Mouse (Mus musculus): Measurements from ENCODE around the gene Mob1b. TPM values are rescaled to one million over a fixed set of nuclear protein-coding genes. Genes with fewer than 3 reads are reported as not detected.

Mob1b gene
- polyA plus RNA-seq, 2 experiments = 11.3 to 11.6 TPM

DNA sequence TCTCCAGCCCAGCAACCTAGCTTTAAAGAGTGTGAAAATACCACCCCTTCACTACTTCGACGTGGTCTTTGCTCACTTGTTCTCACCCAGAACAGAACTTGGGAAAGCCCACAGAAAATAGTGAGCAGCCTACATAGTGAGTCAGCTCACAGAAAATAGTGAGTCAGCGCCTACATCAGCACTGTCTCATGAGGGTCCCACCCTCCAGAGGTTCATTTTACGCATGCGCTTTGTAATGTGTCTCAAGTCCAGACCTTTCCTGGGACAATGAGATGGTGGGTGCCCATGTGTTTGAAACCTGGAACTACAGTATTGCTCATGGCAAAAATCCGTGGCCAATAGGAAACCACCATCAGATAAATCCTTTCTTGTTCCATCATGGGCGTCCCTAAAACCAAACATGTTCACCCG is 32.7 kb upstream of the Mob1b start:
- WGBS = 89% methylated on average over 8 of the region's 8 CpGs
- no peaks in the 10 kb centered on the region for H3K27me3 ChIP-seq (ENCODE audit: control insufficient read depth, insufficient read depth, low read length)
- no peaks in the 10 kb centered on the region for H3K4me1 ChIP-seq (ENCODE audit: control insufficient read depth, insufficient read depth, low read length)
- no peaks in the 10 kb centered on the region for H3K36me3 ChIP-seq (ENCODE audit: control insufficient read depth, insufficient read depth, low read length)
- no peaks in the 10 kb centered on the region for H3K9me3 ChIP-seq (ENCODE audit: control insufficient read depth, low read length)
- H3K4me3 ChIP-seq (replicated peaks; ENCODE audit: low read length) = no peak overlapping the region
- ATAC-seq (ENCODE audit: low FRiP score, low read depth) (no peak), DNase-seq (ENCODE audit: low spot score) (no peak)
- no peak overlapping the region for H3K27ac ChIP-seq (replicated peaks; ENCODE audit: low read depth, low read length)
- no peak overlapping the region for H3K4me2 ChIP-seq (replicated peaks; ENCODE audit: low read depth, low read length, severe bottlenecking)
- no peak for TF ChIP-seq POLR2A (IDR thresholded peaks at IDR 0.05; ENCODE audit: borderline replicate concordance, extremely low read depth, insufficient read depth, insufficient read length)
- H3K9ac ChIP-seq (ENCODE audit: low read depth, low read length, severe bottlenecking) = no peak overlapping the region

GRCm38 (mm10) chr5:88688583-88689187 is 32.0 kb upstream of the Mob1b start:
- no peaks in the 10 kb centered on the region for H3K9me3 ChIP-seq (ENCODE audit: control insufficient read depth, low read length)
- H3K27ac ChIP-seq (replicated peaks; ENCODE audit: low read depth, low read length) = no peak overlapping the region
- H3K9ac ChIP-seq (ENCODE audit: low read depth, low read length, severe bottlenecking) = no peak overlapping the region
- H3K4me3 ChIP-seq (replicated peaks; ENCODE audit: low read length) = no peak overlapping the region
- DNase-seq (ENCODE audit: low spot score) = no peak
- 67% methylated on average over 15 of the region's 15 CpGs for WGBS
- no peaks in the 10 kb centered on the region for H3K27me3 ChIP-seq (ENCODE audit: control insufficient read depth, insufficient read depth, low read length)
- no peak for TF ChIP-seq POLR2A (IDR thresholded peaks at IDR 0.05; ENCODE audit: borderline replicate concordance, extremely low read depth, insufficient read depth, insufficient read length)
- H3K4me1 ChIP-seq (ENCODE audit: control insufficient read depth, insufficient read depth, low read length) = no peaks in the 10 kb centered on the region
- no peak overlapping the region for H3K4me2 ChIP-seq (replicated peaks; ENCODE audit: low read depth, low read length, severe bottlenecking)
- ATAC-seq (ENCODE audit: low FRiP score, low read depth) = no peak
- H3K36me3 ChIP-seq (ENCODE audit: control insufficient read depth, insufficient read depth, low read length) = no peaks in the 10 kb centered on the region

DNA sequence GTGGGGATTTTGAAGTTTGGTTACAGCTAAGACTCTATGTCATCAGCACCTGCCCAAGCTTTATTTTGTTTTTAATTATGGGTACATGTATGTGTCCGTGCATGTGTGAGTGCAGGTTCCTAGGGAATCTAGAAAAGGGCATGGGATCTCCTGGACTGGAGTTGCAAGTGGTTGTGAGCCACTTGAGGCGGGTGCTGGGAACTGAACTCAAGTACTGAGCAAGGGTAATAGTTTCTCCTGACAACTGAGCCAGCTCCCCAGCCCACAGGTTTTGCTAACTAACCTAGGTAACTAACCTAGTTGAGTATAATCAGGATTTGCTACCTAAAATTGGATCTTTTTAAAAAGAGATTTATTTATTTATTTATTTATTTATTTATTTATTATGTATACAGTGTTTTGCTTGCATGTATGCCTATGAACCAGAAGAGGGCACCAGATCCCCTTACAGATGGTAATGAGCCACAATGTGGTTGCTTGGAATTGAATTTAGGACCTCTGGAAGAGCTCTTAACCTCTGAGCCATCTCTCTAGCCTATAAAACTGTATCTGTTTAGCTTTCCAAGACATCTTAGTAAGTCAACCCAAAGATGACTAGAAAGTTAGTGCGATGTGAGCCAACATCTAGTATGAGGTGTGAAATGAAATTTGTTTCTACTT is 31.2 kb upstream of the Mob1b start:
- ATAC-seq (ENCODE audit: low FRiP score, low read depth) = no peak
- no peak overlapping the region for H3K9ac ChIP-seq (ENCODE audit: low read depth, low read length, severe bottlenecking)
- H3K27ac ChIP-seq (replicated peaks; ENCODE audit: low read depth, low read length) = no peak overlapping the region
- H3K9me3 ChIP-seq (ENCODE audit: control insufficient read depth, low read length) = no peaks in the 10 kb centered on the region
- H3K4me3 ChIP-seq (replicated peaks; ENCODE audit: low read length) = no peak overlapping the region
- DNase-seq (ENCODE audit: low spot score) = peak; percentile 65
- no peaks in the 10 kb centered on the region for H3K27me3 ChIP-seq (ENCODE audit: control insufficient read depth, insufficient read depth, low read length)
- WGBS = 84% methylated on average over 3 of the region's 3 CpGs
- no peak for TF ChIP-seq POLR2A (IDR thresholded peaks at IDR 0.05; ENCODE audit: borderline replicate concordance, extremely low read depth, insufficient read depth, insufficient read length)
- H3K4me1 ChIP-seq (ENCODE audit: control insufficient read depth, insufficient read depth, low read length) = no peaks in the 10 kb centered on the region
- H3K4me2 ChIP-seq (replicated peaks; ENCODE audit: low read depth, low read length, severe bottlenecking) = no peak overlapping the region
- no peaks in the 10 kb centered on the region for H3K36me3 ChIP-seq (ENCODE audit: control insufficient read depth, insufficient read depth, low read length)

DNA sequence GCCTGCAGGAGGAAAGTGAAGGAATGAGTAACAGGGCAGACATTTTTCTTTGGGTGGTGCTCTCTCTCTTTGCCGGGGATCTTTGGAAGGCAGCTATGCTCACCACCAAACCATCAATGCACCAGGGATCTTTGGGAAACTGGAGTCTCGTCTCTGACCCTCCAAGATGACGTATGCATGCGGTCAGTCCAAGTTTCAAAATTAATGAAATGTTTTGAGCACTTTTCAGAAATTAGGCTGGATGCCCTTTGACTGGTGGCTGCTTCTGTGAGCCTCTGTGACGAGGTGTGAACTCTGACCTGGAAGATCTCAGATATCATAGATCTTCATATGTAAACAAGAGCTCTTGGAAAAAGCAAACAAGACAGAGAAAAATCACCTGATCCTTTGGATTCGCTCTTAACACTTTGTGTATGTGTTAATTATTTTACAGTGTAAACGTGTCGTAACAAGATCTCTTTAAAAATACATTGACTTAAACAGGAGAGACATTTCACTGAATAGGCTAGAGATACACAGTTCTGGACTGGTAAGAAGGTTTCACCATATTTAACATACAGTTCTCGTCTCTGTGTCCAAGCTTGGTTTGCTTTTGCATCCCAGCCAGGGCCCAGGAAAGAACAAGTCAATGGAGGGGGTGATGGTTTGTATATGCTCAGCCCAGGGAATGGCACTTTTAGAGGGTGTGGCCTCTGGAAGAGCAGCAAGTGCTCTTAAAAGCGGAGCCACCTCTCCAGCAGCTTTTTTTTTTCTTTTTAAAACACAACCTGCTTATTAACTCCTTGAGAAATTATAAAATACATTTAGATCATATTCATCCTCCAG is 29.8 kb upstream of the Mob1b start:
- no peaks in the 10 kb centered on the region for H3K4me1 ChIP-seq (ENCODE audit: control insufficient read depth, insufficient read depth, low read length)
- ATAC-seq (ENCODE audit: low FRiP score, low read depth) = no peak
- H3K36me3 ChIP-seq (ENCODE audit: control insufficient read depth, insufficient read depth, low read length) = no peaks in the 10 kb centered on the region
- no peak overlapping the region for H3K9ac ChIP-seq (ENCODE audit: low read depth, low read length, severe bottlenecking)
- H3K4me3 ChIP-seq (replicated peaks; ENCODE audit: low read length) = no peak overlapping the region
- no peaks in the 10 kb centered on the region for H3K9me3 ChIP-seq (ENCODE audit: control insufficient read depth, low read length)
- DNase-seq (ENCODE audit: low spot score) = no peak
- TF ChIP-seq POLR2A (IDR thresholded peaks at IDR 0.05; ENCODE audit: borderline replicate concordance, extremely low read depth, insufficient read depth, insufficient read length) = no peak
- WGBS = 65% methylated on average over 10 of the region's 10 CpGs
- H3K27ac ChIP-seq (replicated peaks; ENCODE audit: low read depth, low read length) = no peak overlapping the region
- no peaks in the 10 kb centered on the region for H3K27me3 ChIP-seq (ENCODE audit: control insufficient read depth, insufficient read depth, low read length)
- H3K4me2 ChIP-seq (replicated peaks; ENCODE audit: low read depth, low read length, severe bottlenecking) = no peak overlapping the region

- no peak for ATAC-seq (ENCODE audit: low FRiP score, low read depth)
- WGBS = 77% methylated on average over 6 of the region's 6 CpGs
- no peak for TF ChIP-seq POLR2A (IDR thresholded peaks at IDR 0.05; ENCODE audit: borderline replicate concordance, extremely low read depth, insufficient read depth, insufficient read length)
- no peaks in the 10 kb centered on the region for H3K27me3 ChIP-seq (ENCODE audit: control insufficient read depth, insufficient read depth, low read length)
- no peaks in the 10 kb centered on the region for H3K9me3 ChIP-seq (ENCODE audit: control insufficient read depth, low read length)
- H3K9ac ChIP-seq (ENCODE audit: low read depth, low read length, severe bottlenecking) = no peak overlapping the region
- no peak overlapping the region for H3K4me3 ChIP-seq (replicated peaks; ENCODE audit: low read length)
- H3K27ac ChIP-seq (replicated peaks; ENCODE audit: low read depth, low read length) = no peak overlapping the region
- no peak overlapping the region for H3K4me2 ChIP-seq (replicated peaks; ENCODE audit: low read depth, low read length, severe bottlenecking)
- no peak for DNase-seq (ENCODE audit: low spot score)
- H3K36me3 ChIP-seq (ENCODE audit: control insufficient read depth, insufficient read depth, low read length) = no peaks in the 10 kb centered on the region
- no peaks in the 10 kb centered on the region for H3K4me1 ChIP-seq (ENCODE audit: control insufficient read depth, insufficient read depth, low read length)
These were observed 29.1 kb upstream of the Mob1b start for GRCm38 (mm10) chr5:88691506-88692095.
